Mouse (Mus musculus): Measurements from ENCODE around the gene Nkd1. TPM values are rescaled to one million over a fixed set of nuclear protein-coding genes. Genes with fewer than 3 reads are reported as not detected.
A peak's percentile ranks its signal among the peaks of the same experiment; 100 is the strongest.

The Nkd1 gene
- polyA plus RNA-seq, 1 experiment: 21.5 TPM

DNA sequence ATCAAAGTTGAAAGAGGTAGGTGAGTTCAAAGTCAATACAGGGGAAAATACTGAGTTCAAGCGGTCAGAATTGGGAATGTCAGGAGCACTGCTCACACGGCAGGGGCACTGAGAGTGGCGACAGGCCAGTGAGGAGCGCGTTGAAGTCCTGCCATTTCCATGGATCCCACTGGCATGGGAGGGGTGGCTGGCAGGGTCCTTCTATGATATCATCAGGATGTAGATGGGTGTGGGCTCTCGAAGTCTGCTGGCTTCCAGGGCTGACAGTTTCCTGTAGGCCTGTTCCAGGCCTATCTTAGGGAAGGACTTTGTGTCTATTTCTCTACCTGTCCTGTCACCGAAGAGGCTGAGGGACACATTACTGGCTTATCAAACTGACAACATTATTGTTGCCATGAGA is 3.7 kb downstream of the Nkd1 start:
- no peak for DNase-seq
- WGBS: 63% methylated on average over 7 of the region's 7 CpGs
- Histone ChIP-seq H3K4me1 (ENCODE audit: control insufficient read depth, insufficient read depth, low read length) (peaks cover 8% of the 10 kb centered on the region; the same call in 1 of the 2 replicates), H3K27ac (ENCODE audit: insufficient read depth, low read length) (no peak overlapping the region), H3K27me3 (ENCODE audit: control insufficient read depth, insufficient read depth, low read length) (no peaks in the 10 kb centered on the region), H3K4me3 (replicated peaks; ENCODE audit: insufficient read depth, low read depth, low read length) (no peak overlapping the region)
- TF ChIP-seq CTCF (IDR thresholded peaks at IDR 0.05; ENCODE audit: borderline replicate concordance, insufficient read depth, low read depth, low read length): no peak
- TF ChIP-seq POLR2A (IDR thresholded peaks at IDR 0.05; ENCODE audit: borderline replicate concordance, insufficient read depth, low read length): no peak

DNA sequence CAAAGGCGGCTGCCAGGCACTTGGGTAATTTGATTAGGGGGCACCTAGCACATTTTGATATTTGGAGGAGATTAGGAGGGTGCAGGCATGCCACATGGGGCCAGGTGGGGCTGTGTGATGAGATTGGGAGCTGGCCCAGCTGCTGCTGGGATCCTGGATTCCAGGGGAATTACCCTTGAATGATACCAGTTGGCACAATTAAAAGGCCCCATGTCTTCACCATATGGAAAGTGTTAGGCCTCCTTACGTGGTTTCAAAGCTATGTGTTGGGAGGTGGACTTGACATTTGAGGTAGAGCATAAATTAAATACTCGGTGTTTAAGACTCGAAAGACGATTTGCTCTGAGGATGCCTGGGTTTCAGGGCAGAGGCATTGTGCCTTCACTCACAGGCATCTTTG is 5.1 kb downstream of the Nkd1 start:
- Histone ChIP-seq H3K27ac (ENCODE audit: insufficient read depth, low read length) (no peak overlapping the region), H3K4me1 (ENCODE audit: control insufficient read depth, insufficient read depth, low read length) (peaks cover 8% of the 10 kb centered on the region; the same call in 1 of the 2 replicates), H3K27me3 (ENCODE audit: control insufficient read depth, insufficient read depth, low read length) (no peaks in the 10 kb centered on the region), H3K4me3 (replicated peaks; ENCODE audit: insufficient read depth, low read depth, low read length) (no peak overlapping the region)
- TF ChIP-seq CTCF (IDR thresholded peaks at IDR 0.05; ENCODE audit: borderline replicate concordance, insufficient read depth, low read depth, low read length) (no peak), POLR2A (IDR thresholded peaks at IDR 0.05; ENCODE audit: borderline replicate concordance, insufficient read depth, low read length) (no peak)
- WGBS: 62% methylated on average over 5 of the region's 5 CpGs
- no peak for DNase-seq

DNA sequence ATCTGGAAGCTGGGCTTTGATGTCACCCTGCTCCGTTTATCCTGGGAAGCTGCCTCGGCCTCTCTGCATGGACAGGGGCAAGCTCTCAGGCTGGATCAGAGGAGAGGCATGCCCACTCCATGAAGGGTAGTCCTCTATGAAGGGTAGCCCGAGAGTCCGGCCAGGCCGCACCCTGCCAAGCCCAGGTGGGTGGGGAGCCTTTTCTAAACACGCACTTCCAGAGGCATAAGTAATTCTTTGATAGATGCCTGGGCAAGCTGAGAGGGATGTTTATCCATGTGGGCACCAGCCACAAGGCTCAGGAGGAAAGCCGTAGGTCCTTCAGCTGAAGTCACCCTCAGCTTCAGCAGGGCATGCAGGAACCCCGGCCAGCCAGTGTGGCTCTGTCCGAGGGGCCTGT is 7.0 kb downstream of the Nkd1 start:
- H3K27ac ChIP-seq (ENCODE audit: insufficient read depth, low read length): no peak overlapping the region
- 87% methylated on average over 9 of the region's 9 CpGs for WGBS
- TF ChIP-seq POLR2A (IDR thresholded peaks at IDR 0.05; ENCODE audit: borderline replicate concordance, insufficient read depth, low read length): no peak
- no peak for TF ChIP-seq CTCF (IDR thresholded peaks at IDR 0.05; ENCODE audit: borderline replicate concordance, insufficient read depth, low read depth, low read length)

DNA sequence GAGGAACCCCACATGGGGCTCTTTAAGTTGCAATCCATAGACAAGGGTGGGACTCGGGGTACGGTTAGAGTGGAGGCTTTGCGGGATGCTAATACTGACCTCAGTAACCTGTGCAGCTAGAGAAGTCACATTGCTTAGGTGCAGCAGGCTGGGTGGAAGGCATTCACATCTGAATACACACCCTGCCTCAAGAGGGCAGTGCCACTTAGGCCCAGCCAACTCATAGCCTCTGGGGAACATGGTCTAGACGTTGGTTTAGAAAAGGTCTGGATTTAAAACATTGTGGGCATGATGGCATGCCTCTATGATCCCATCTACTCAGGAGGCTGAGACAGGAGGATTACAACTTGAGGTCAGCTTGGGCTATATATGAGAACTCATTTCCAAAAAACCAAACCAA is 8.6 kb downstream of the Nkd1 start:
- 78% methylated on average over 4 of the region's 4 CpGs for WGBS
- Histone ChIP-seq H3K27ac (ENCODE audit: insufficient read depth, low read length) (no peak overlapping the region), H3K4me1 (ENCODE audit: control insufficient read depth, insufficient read depth, low read length) (no peaks in the 10 kb centered on the region), H3K4me3 (replicated peaks; ENCODE audit: insufficient read depth, low read depth, low read length) (no peak overlapping the region), H3K27me3 (ENCODE audit: control insufficient read depth, insufficient read depth, low read length) (no peaks in the 10 kb centered on the region)
- no peak for TF ChIP-seq POLR2A (IDR thresholded peaks at IDR 0.05; ENCODE audit: borderline replicate concordance, insufficient read depth, low read length)
- TF ChIP-seq CTCF (IDR thresholded peaks at IDR 0.05; ENCODE audit: borderline replicate concordance, insufficient read depth, low read depth, low read length): 0 out of 2 replicates have a peak, but pooled peaks have one; percentile 7
- no peak for DNase-seq

More for the DNA sequence above, 7.0 kb downstream of the Nkd1 start:
- no peaks in the 10 kb centered on the region for H3K27me3 ChIP-seq (ENCODE audit: control insufficient read depth, insufficient read depth, low read length)
- no peaks in the 10 kb centered on the region for H3K4me1 ChIP-seq (ENCODE audit: control insufficient read depth, insufficient read depth, low read length)
- H3K4me3 ChIP-seq (replicated peaks; ENCODE audit: insufficient read depth, low read depth, low read length): no peak overlapping the region
- DNase-seq: no peak

DNA sequence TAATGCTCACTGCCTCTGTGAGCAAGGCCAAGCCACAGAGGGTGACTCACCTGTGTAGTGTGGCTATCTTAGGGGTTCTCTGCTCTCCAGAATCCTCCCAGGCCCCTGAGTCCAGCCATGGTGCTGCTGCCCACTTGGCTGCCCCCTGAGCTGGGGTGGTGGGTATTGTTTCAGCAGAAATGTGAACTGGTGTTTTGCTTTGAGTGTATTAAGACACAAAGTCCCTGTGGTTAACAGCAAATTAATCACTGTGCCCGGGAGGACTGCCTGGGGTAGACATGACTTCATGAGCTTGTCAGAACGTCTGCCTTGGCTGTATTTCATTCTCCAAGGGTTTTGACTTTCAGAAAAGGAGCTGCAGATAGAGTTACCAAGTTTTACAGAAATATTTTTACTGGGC is 15.9 kb downstream of the Nkd1 start:
- Histone ChIP-seq H3K4me1 (ENCODE audit: control insufficient read depth, insufficient read depth, low read length) (no peaks in the 10 kb centered on the region), H3K27ac (ENCODE audit: insufficient read depth, low read length) (no peak overlapping the region), H3K4me3 (replicated peaks; ENCODE audit: insufficient read depth, low read depth, low read length) (no peak overlapping the region), H3K27me3 (ENCODE audit: control insufficient read depth, insufficient read depth, low read length) (no peaks in the 10 kb centered on the region)
- DNase-seq: no peak
- 79% methylated on average over 2 of the region's 2 CpGs for WGBS
- no peak for TF ChIP-seq POLR2A (IDR thresholded peaks at IDR 0.05; ENCODE audit: borderline replicate concordance, insufficient read depth, low read length)
- no peak for TF ChIP-seq CTCF (IDR thresholded peaks at IDR 0.05; ENCODE audit: borderline replicate concordance, insufficient read depth, low read depth, low read length)

DNA sequence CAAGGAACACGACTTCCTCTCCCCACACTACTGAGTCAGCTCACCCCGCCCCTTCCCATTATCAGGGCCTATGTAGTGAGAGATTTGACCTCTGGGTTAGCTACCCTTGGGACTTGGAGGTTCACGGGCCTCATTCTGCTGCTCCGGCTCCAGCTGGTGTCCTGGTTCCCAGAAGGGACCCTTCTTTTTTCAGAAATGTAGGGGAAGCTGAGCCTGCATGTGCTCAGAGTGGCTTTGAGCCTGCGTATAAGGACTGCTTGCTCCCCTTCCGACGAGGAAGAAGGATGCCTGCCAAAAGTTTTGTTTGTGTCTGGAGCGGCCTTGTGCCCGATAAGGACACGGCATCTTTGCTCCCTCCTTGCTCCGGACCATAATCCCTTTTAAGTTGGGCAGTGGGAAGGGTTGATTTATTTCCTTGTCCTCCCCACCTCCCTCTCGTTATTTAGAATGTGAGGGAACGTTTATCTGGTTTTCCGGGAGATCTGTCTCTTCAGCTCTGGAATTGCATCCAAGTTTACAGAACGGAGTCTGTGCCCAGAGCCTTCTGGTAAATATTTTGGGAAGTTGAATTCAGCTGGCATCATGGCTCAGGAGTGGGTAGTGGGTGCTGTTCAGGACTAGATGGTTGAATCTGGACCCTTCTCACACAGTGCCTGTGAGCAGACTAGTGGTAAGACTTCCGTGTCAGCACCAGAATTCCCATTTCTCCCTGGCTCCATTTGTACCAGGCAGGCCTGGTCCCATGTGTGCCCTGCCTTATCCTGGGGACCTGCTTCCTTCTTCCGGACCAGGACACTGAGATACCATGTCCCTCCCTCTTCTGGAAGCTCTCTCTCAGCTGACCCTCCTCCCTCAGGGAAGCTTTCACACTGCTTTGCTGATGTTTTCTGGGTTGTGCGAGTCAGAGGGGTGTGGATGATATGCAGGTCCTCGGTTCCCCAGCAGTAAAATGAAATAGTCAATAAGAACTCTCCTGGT is 17.1 kb downstream of the Nkd1 start:
- no peak for TF ChIP-seq CTCF (IDR thresholded peaks at IDR 0.05; ENCODE audit: borderline replicate concordance, insufficient read depth, low read depth, low read length)
- no peak for TF ChIP-seq POLR2A (IDR thresholded peaks at IDR 0.05; ENCODE audit: borderline replicate concordance, insufficient read depth, low read length)
- H3K27ac ChIP-seq (ENCODE audit: insufficient read depth, low read length): no peak overlapping the region
- no peak overlapping the region for H3K4me3 ChIP-seq (replicated peaks; ENCODE audit: insufficient read depth, low read depth, low read length)
- DNase-seq: no peak
- no peaks in the 10 kb centered on the region for H3K4me1 ChIP-seq (ENCODE audit: control insufficient read depth, insufficient read depth, low read length)
- 55% methylated on average over 19 of the region's 19 CpGs for WGBS
- H3K27me3 ChIP-seq (ENCODE audit: control insufficient read depth, insufficient read depth, low read length): no peaks in the 10 kb centered on the region

DNA sequence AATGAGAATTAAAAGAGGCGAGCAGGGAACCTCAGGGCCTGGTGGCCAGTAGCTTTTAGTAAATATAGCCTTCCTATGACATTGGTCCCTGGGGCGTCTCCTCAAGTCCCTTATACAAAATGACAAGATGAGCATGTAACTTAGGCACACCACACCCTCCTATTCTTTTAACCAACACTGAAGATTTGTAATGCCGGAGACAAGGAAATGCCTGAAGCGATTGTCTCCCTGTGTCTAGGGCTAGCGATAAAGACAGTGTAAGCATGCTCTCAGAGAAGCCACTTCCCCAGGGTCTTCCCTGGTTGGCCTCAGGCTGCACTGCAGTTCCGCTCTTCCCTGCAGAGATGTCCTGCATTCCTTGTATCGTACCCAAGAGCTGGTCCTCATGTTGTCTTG is 17.8 kb downstream of the Nkd1 start:
- no peak for DNase-seq
- no peak overlapping the region for H3K27ac ChIP-seq (ENCODE audit: insufficient read depth, low read length)
- no peak overlapping the region for H3K4me3 ChIP-seq (replicated peaks; ENCODE audit: insufficient read depth, low read depth, low read length)
- no peaks in the 10 kb centered on the region for H3K4me1 ChIP-seq (ENCODE audit: control insufficient read depth, insufficient read depth, low read length)
- 93% methylated on average over 7 of the region's 7 CpGs for WGBS
- no peaks in the 10 kb centered on the region for H3K27me3 ChIP-seq (ENCODE audit: control insufficient read depth, insufficient read depth, low read length)
- TF ChIP-seq POLR2A (IDR thresholded peaks at IDR 0.05; ENCODE audit: borderline replicate concordance, insufficient read depth, low read length) (no peak), CTCF (IDR thresholded peaks at IDR 0.05; ENCODE audit: borderline replicate concordance, insufficient read depth, low read depth, low read length) (no peak)

DNA sequence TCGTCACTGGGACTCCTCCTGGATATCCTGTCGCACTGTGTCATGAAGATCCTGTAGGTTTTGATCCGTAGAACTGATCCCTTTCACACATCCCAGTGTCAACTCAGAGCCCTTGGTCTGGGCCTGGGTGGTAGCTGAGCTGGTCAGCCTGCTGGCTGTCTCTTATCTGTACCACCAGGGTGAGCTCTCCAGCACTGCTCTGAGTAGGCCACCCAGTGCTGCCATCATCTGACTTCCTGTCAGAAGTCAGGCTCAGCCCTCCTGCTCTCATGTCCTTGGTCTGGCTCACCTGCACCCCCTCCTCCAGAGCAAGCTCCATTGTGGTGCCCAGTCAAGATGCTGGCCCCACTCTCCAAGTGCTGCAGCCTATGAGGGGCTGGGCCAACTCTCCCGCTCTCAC is 18.8 kb downstream of the Nkd1 start:
- DNase-seq: no peak
- TF ChIP-seq POLR2A (IDR thresholded peaks at IDR 0.05; ENCODE audit: borderline replicate concordance, insufficient read depth, low read length) (no peak), CTCF (IDR thresholded peaks at IDR 0.05; ENCODE audit: borderline replicate concordance, insufficient read depth, low read depth, low read length) (no peak)

More for the DNA sequence above, 18.8 kb downstream of the Nkd1 start:
- no peak overlapping the region for H3K27ac ChIP-seq (ENCODE audit: insufficient read depth, low read length)
- no peak overlapping the region for H3K4me3 ChIP-seq (replicated peaks; ENCODE audit: insufficient read depth, low read depth, low read length)
- WGBS: 81% methylated on average over 4 of the region's 4 CpGs
- no peaks in the 10 kb centered on the region for H3K4me1 ChIP-seq (ENCODE audit: control insufficient read depth, insufficient read depth, low read length)
- no peaks in the 10 kb centered on the region for H3K27me3 ChIP-seq (ENCODE audit: control insufficient read depth, insufficient read depth, low read length)
